Mouse (Mus musculus) cortical plate, adult 2 months (tissue): Measurements from ENCODE around the gene Pex1. TPM values are rescaled to one million over a fixed set of nuclear protein-coding genes. Genes with fewer than 3 reads are reported as not detected.
A peak's percentile ranks its signal among the peaks of the same experiment; 100 is the strongest.

ENCODE experiments used
- H3K27ac ChIP-seq: fragments of 200-500 bp; 2 replicates; pipeline ENCODE4 v1.5.1; 2012; ENCODE audit warnings: low read length, control low read depth, inconsistent platforms; ENCODE audit not compliant: insufficient read depth
- H3K4me1 ChIP-seq: fragments of 200-500 bp; 2 replicates; pipeline ENCODE4 v1.6.1; 2011; ENCODE audit warnings: low read length; ENCODE audit not compliant: control insufficient read depth, insufficient read depth
- H3K4me3 ChIP-seq: fragments of 200-500 bp; 2 replicates; pipeline ENCODE4 v1.5.1; 2011; ENCODE audit warnings: mild to moderate bottlenecking, low read length, control low read depth; ENCODE audit not compliant: insufficient read depth
- CTCF ChIP-seq: fragments of 200-500 bp; IDR thresholded peaks from 2 replicates; pipeline ENCODE4 v1.5.1; 2011; ENCODE audit warnings: mild to moderate bottlenecking, control low read depth, low read length; ENCODE audit not compliant: insufficient read depth; ENCODE audit errors: extremely low read depth
- POLR2A ChIP-seq: fragments of 200-500 bp; IDR thresholded peaks from 2 replicates; pipeline ENCODE4 v1.6.1; 2011; ENCODE audit warnings: mild to moderate bottlenecking, low read length, control low read depth; ENCODE audit not compliant: insufficient read depth; ENCODE audit errors: extremely low read depth
- polyA plus RNA-seq: library from polyadenylated mRNA; depleted of rRNA; stranded (reverse); fragments of >200 nt; gene quantifications from 2 replicates; pipeline ENCODE4 v1.2.3, GENCODE M21; 2012

Gene Pex1
- polyA plus RNA-seq, 1 experiment = 26.7 TPM

DNA sequence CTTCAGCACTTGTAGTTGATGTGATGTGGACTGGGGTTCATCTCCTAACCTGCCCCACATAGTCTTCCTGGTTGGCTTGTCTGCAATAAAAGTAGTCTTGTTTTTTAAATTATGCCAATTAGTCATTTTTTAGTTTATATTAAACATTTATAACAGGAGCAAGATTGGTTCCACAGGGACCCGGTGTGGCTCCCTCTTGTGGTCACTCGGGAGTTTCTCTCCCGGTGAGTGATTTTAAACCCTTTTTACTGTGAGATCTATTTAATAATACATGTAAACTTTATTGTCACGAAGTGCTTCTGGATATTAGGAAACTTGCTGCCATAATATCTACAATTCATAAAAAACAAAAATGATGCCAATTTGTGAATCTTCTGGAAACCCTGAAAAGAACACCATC, 38.1 kb downstream of the Pex1 start:
- Histone ChIP-seq H3K4me1 (no peaks in the 10 kb centered on the region), H3K4me3 (no peak overlapping the region), H3K27ac (no peak overlapping the region)
- no peak for TF ChIP-seq CTCF
- no peak for TF ChIP-seq POLR2A

- no peaks in the 10 kb centered on the region for H3K4me1 ChIP-seq
- no peak overlapping the region for H3K4me3 ChIP-seq
- H3K27ac ChIP-seq = no peak overlapping the region
- TF ChIP-seq CTCF (no peak), POLR2A (no peak)
Measured at GRCm38 (mm10) chr5:3635286-3635685, 39.4 kb downstream of the Pex1 start.

- H3K27ac ChIP-seq = peak overlapping the region; percentile 35; the same call in 1 of the 2 replicates
- TF ChIP-seq CTCF = no peak
- no peak for TF ChIP-seq POLR2A
- peaks cover 5% of the 10 kb centered on the region for H3K4me1 ChIP-seq
- H3K4me3 ChIP-seq = no peak overlapping the region
Measured at GRCm38 (mm10) chr5:3644621-3645020, 48.8 kb downstream of the Pex1 start.

DNA sequence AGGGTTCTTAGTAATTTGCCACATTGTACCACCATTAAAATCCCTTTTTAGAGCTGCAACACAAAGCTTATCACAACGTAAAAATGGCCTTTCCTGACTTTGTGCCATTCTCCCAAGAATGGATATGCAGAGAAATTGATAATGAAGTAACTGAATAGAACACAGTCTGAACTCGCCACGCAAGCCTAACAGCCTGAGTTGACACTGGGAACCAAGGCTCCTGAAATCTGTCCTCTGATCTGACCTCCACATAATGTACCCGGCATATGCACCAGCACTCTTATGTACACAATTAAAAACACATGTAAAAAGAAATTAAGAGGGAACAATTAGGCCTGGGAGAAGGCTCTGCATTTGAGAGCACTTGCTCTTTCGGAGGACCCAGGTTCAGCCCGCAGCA, 49.5 kb downstream of the Pex1 start:
- Histone ChIP-seq H3K27ac (no peak overlapping the region), H3K4me3 (no peak overlapping the region), H3K4me1 (peaks cover 5% of the 10 kb centered on the region)
- TF ChIP-seq CTCF = no peak
- TF ChIP-seq POLR2A = no peak

DNA sequence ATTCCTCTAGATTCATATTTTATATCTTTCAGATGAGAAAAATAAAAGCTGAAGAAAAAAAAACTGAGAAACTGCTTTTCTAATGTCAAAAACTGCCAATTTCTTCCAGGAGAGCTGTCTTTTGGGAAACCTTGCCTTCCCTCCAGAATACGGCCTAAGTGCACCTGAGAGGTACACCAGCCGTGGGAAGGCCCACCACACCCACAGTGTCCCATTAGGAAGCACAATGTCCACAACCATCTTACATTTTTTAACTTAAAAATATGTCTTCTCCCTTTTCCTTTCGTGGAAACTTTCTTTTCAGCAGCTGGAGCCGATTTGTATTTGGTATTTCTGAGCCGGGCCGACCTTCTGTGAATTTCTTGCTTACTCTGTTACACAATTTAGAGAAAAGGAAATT, 50.7 kb downstream of the Pex1 start:
- H3K27ac ChIP-seq = no peak overlapping the region
- peaks cover 5% of the 10 kb centered on the region for H3K4me1 ChIP-seq
- TF ChIP-seq CTCF (no peak), POLR2A (no peak)
- H3K4me3 ChIP-seq = peak overlapping the region; percentile 89; the same call in 1 of the 2 replicates

DNA sequence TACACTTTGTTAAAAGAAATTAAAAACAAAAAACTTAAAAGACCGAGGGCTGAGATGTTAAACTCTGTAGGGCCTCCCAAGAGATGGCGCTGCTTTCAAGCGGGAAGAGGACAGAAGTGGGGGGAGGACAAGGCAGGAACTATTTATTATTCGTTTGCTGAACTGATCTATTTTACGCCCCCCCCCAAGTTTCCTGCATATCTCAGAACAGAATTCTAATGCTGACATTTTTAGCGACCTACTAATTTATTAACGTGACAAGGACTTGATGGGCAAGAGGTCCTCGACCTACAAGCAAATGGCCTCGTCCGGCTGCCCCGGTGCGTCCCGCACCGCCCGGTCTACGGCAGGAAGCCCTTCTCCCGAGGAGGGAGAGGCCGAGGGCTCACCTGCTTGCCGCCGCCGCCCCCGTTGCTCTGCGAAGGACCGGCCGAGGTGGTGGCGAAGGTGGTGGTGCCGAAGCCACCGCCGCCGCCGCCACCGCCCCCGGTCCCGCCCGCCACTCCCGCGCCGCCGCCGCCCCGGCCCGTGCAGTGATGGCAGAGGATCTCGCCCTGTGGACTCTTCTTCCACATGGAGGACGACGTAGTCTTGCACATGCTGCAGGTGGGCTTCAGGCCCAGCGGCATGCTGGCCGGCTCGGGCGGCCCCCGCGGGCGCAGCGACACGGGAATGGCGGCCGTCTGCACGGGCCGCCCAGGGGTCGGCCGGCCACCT, 51.3 kb downstream of the Pex1 start:
- peaks cover 5% of the 10 kb centered on the region for H3K4me1 ChIP-seq
- peak overlapping the region; percentile 95 for H3K27ac ChIP-seq
- peak overlapping the region; percentile 89 for H3K4me3 ChIP-seq
- no peak for TF ChIP-seq POLR2A
- TF ChIP-seq CTCF = peak; percentile 61

DNA sequence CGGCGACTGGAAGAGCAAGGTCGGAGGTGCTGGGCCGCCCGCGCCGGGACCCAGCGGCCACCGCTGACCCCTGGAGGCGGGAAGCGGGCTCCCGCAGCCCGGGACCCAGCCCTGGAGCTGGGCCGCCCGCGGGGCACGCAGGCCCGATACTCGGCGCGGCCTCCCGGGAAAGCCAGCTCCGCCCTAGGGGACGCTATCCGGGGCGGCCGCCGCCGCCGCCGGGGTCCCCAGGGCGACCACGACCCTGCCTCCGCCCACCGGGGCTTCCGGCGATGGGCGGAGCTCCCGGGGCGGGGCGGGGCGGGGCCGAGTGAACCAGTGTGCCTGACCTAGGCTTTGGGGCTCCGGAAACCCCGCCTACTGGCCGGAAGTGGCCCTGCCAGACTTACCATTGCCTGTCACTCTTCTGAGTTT, 51.8 kb downstream of the Pex1 start:
- Histone ChIP-seq H3K4me3 (peak overlapping the region; percentile 89), H3K27ac (peak overlapping the region; percentile 95), H3K4me1 (peaks cover 5% of the 10 kb centered on the region)
- no peak for TF ChIP-seq POLR2A
- TF ChIP-seq CTCF = no peak

- no peak overlapping the region for H3K27ac ChIP-seq
- TF ChIP-seq CTCF (no peak), POLR2A (no peak)
- peaks cover 5% of the 10 kb centered on the region for H3K4me1 ChIP-seq
- no peak overlapping the region; the same call in none of the 2 replicates for H3K4me3 ChIP-seq
Measured at GRCm38 (mm10) chr5:3648206-3648848, 52.5 kb downstream of the Pex1 start.

- Histone ChIP-seq H3K4me3 (no peak overlapping the region), H3K27ac (no peak overlapping the region), H3K4me1 (peaks cover 4% of the 10 kb centered on the region)
- TF ChIP-seq POLR2A (no peak), CTCF (no peak)
Measured at GRCm38 (mm10) chr5:3648849-3649210, 53.0 kb downstream of the Pex1 start.

- H3K4me1 ChIP-seq = peaks cover 1% of the 10 kb centered on the region; the same call in 1 of the 2 replicates
- no peak within 1 kb of the TSS for H3K4me3 ChIP-seq
- TF ChIP-seq CTCF = no peak
- no peak for TF ChIP-seq POLR2A
- H3K27ac ChIP-seq = no peak within 1 kb of the TSS
Measured at GRCm38 (mm10) chr5:3650881-3651280, 55.0 kb downstream of the Pex1 start, which contains the start of gene Tmbim7. Gene Tmbim7, plus strand, starts transcription at chr5:3651181.
